Comparison of ENCODE assay signal across 9 mouse cellular contexts in genomic region chr13:64093341-64093740, GRCm38 (mm10). TPM values are rescaled to one million over a fixed set of nuclear protein-coding genes. Genes with fewer than 3 reads are reported as not detected.
DNase-seq lines count a peak whose midpoint lies in the region; ATAC-seq and TF ChIP-seq lines count a peak whose summit lies in the region.
"Had no signal": no experiment of that assay in that cellular context is flagged by ENCODE, and none has a peak within 500 bp of the region (broad histone marks: within the 10 kb centered on the region; RNA-seq: fewer than 3 reads in every experiment).

No protein-coding gene starts in this region.

- 0% methylated on average over 1 of the region's 1 CpGs for WGBS in heart, embryonic 15.5 days
- 4% methylated on average over 1 of the region's 1 CpGs for WGBS in large intestine, adult 2 months
- 2% methylated on average over 1 of the region's 1 CpGs for WGBS in lung, adult 2 months

- no peak for ATAC-seq in heart, embryonic 15.5 days (replicated peaks; ENCODE audit: insufficient number of reproducible peaks, insufficient read depth, low FRiP score, low read depth)

- TF ChIP-seq POLR2A in lung, adult 2 months (IDR thresholded peaks at IDR 0.05; ENCODE audit: borderline replicate concordance, extremely low read depth, low read depth, low read length) = no peak

- H3K27ac ChIP-seq in heart, embryonic 15.5 days = no peak overlapping the region
- H3K27ac ChIP-seq: limb, embryonic 12.5 days had no signal

- H3K9ac ChIP-seq in heart, embryonic 15.5 days = no peak overlapping the region
- H3K9ac ChIP-seq: limb, embryonic 12.5 days had no signal

- no peaks in the 10 kb centered on the region for H3K27me3 ChIP-seq in heart, embryonic 15.5 days
- H3K27me3 ChIP-seq: limb, embryonic 12.5 days had no signal

- no peak overlapping the region for H3K4me3 ChIP-seq in heart, embryonic 15.5 days
- no peak overlapping the region for H3K4me3 ChIP-seq in lung, adult 2 months (replicated peaks; ENCODE audit: extremely low read depth, low read depth, low read length)
- H3K4me3 ChIP-seq: limb, embryonic 12.5 days had no signal

- H3K9me3 ChIP-seq in heart, embryonic 15.5 days (replicated peaks) = no peaks in the 10 kb centered on the region
- H3K9me3 ChIP-seq: limb, embryonic 12.5 days had no signal

- H3K4me1 ChIP-seq in heart, embryonic 15.5 days (replicated peaks) = peaks cover 4% of the 10 kb centered on the region; the same call in 1 of the 2 replicates
- no peaks in the 10 kb centered on the region for H3K4me1 ChIP-seq in lung, adult 2 months (ENCODE audit: control insufficient read depth, insufficient read depth, low read length)
- H3K4me1 ChIP-seq: limb, embryonic 12.5 days had no signal

- TF ChIP-seq CTCF in lung, adult 2 months (IDR thresholded peaks at IDR 0.05; ENCODE audit: insufficient read depth, low read length) = peak; percentile 26; the same call in 1 of the 2 replicates

- no peaks in the 10 kb centered on the region for H3K36me3 ChIP-seq in heart, embryonic 15.5 days
- H3K36me3 ChIP-seq: limb, embryonic 12.5 days had no signal

- DNase-seq in CD4-positive helper T cell, adult 2 months (ENCODE audit: low read depth, low spot score) = peak; percentile 36
- DNase-seq in MN1 (ENCODE audit: low spot score) = peak; percentile 72
- peak; percentile 65 to 79 for DNase-seq in cerebellum, postnatal 25 days
- DNase-seq in large intestine, adult 2 months (ENCODE audit: low read depth, low spot score) = peak; percentile 63
- DNase-seq in lung, adult 2 months = peak; percentile 63
- DNase-seq in retina, embryonic 14.5 days (ENCODE audit: low spot score) = peak; percentile 84
- DNase-seq in yolk sac, embryonic 10.5 days (ENCODE audit: low spot score) = peak; percentile 73

- 0 out of 2 replicates have a peak overlapping the region, but pooled peaks have one; percentile 9 for H3K4me2 ChIP-seq in heart, embryonic 15.5 days
- H3K4me2 ChIP-seq: limb, embryonic 12.5 days had no signal

RNA-seq across cellular contexts. Expression of gene Hsd17b3, which starts 4.3 kb away (rescaled TPM):
- not detected in 2 replicates for polyA plus RNA-seq in heart, embryonic 15.5 days (2015; fragmentation: Nextera tagmentation; extraction: Ambion mirVana)
- polyA plus RNA-seq in large intestine, adult 2 months (2012; rRNA removed) = not detected in 2 replicates
- not detected in 2 replicates for polyA plus RNA-seq in lung, adult 2 months (2012; rRNA removed)
- polyA plus RNA-seq: limb, embryonic 12.5 days had no signal

RNA-seq across cellular contexts. Expression of gene Slc35d2, which starts 35.8 kb away (rescaled TPM):
- 4.3 and 5.0 TPM in 2 replicates for polyA plus RNA-seq in heart, embryonic 15.5 days (2015; fragmentation: Nextera tagmentation; extraction: Ambion mirVana)
- 4.1 and 8.0 TPM in 2 replicates for polyA plus RNA-seq in large intestine, adult 2 months (2012; rRNA removed)
- 5.7 and 6.8 TPM in 2 replicates for polyA plus RNA-seq in lung, adult 2 months (2012; rRNA removed)

RNA-seq across cellular contexts. Expression of gene Zfp367, which starts 59.7 kb away (rescaled TPM):
- polyA plus RNA-seq in heart, embryonic 15.5 days (2015; fragmentation: Nextera tagmentation; extraction: Ambion mirVana) = 25.2 and 25.6 TPM in 2 replicates
- polyA plus RNA-seq in large intestine, adult 2 months (2012; rRNA removed) = 8.1 and 9.2 TPM in 2 replicates
- 7.1 and 10.4 TPM in 2 replicates for polyA plus RNA-seq in lung, adult 2 months (2012; rRNA removed)
